ENCODE assay signal across 22 mouse cellular contexts in the genomic region with DNA sequence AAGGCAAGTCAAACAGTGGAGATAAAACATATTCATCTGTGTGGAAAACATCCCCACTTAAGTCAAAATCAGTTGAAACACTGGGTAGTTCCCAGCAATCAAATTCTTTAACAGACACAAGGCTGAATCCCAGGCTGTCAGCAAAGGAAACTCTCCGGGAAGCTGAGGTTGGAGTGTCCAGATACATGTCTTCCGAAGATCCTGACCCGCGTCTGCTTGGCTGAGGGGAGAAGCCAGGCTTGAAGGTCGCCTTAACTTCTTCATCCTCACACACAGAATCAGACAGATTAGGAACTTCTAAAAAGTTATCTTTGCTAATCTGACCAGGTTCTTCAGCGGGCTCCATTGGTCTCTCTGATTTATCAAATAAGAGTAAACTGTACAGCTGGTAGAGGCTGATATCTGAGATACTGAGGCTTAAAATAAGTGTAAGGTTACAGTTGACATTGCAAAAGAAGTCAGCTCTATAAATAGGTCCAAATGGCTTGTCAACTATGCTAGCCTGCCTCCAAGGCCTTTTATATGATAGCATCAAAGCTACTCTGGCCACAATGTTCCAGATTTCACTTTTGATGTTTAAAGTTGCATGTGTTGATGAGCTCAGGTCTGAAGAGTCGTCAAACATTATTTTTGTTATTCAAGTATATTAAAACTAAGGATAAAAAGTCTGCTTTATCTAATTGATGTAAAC. TPM values are rescaled to one million over a fixed set of nuclear protein-coding genes. Genes with fewer than 3 reads are reported as not detected.
DNase-seq lines count a peak whose midpoint lies in the region; ATAC-seq and TF ChIP-seq lines count a peak whose summit lies in the region.
"Had no signal": no experiment of that assay in that cellular context is flagged by ENCODE, and none has a peak within 500 bp of the region (broad histone marks: within the 10 kb centered on the region; RNA-seq: fewer than 3 reads in every experiment).

A gene (minus strand): TSS at position 374 of the 691 bp plus-strand sequence.

- no peaks in the 10 kb centered on the region; the same call in 1 of the 2 replicates for H3K36me3 ChIP-seq in heart, adult 2 months (ENCODE audit: control insufficient read depth, insufficient read depth, low read length)
- H3K36me3 ChIP-seq in heart, embryonic 15.5 days, result no peaks in the 10 kb centered on the region
- H3K36me3 ChIP-seq: embryonic facial prominence, embryonic 15.5 days; forebrain, embryonic 10.5 days; kidney, embryonic 15.5 days; limb, embryonic 10.5 days; liver, embryonic 12.5 days had no signal

- peak within 1 kb of the TSS; percentile 92 for H3K27ac ChIP-seq in heart, adult 2 months
- peak within 1 kb of the TSS; percentile 81 for H3K27ac ChIP-seq in heart, embryonic 15.5 days
- H3K27ac ChIP-seq: embryonic facial prominence, embryonic 15.5 days; forebrain, embryonic 10.5 days; kidney, embryonic 15.5 days; limb, embryonic 10.5 days; liver, embryonic 12.5 days had no signal

- peak within 1 kb of the TSS; percentile 54 for H3K9ac ChIP-seq in heart, adult 2 months (ENCODE audit: low read depth, low read length)
- peak within 1 kb of the TSS; percentile 3 for H3K9ac ChIP-seq in heart, embryonic 15.5 days
- H3K9ac ChIP-seq: embryonic facial prominence, embryonic 15.5 days; kidney, embryonic 15.5 days; liver, embryonic 12.5 days had no signal

- intact Hi-C loops in gastrocnemius, postnatal 14 days (cut with DNase I; ENCODE audit: low total_unique reads), result no loop called here
- intact Hi-C loops in heart, adult 2 months (cut with DNase I), result loop anchor here (10.0 kb wide), 1 partner anchor 170 kb away; no protein-coding TSS in a partner anchor

- no peaks in the 10 kb centered on the region for H3K9me3 ChIP-seq in heart, embryonic 15.5 days (replicated peaks)
- H3K9me3 ChIP-seq: embryonic facial prominence, embryonic 15.5 days; forebrain, embryonic 10.5 days; kidney, embryonic 15.5 days; limb, embryonic 10.5 days; liver, embryonic 12.5 days; megakaryocyte, embryonic 14.5 days had no signal

- H3K4me2 ChIP-seq in heart, embryonic 15.5 days, result peak within 1 kb of the TSS; percentile 48
- H3K4me2 ChIP-seq: embryonic facial prominence, embryonic 15.5 days; kidney, embryonic 15.5 days; liver, embryonic 12.5 days had no signal

- no peaks in the 10 kb centered on the region for H3K79me2 ChIP-seq in heart, adult 2 months (replicated peaks; ENCODE audit: control insufficient read depth, insufficient read depth, low read length)

- no peaks in the 10 kb centered on the region for H3K27me3 ChIP-seq in heart, adult 2 months (ENCODE audit: control insufficient read depth, insufficient read depth, low read length)
- no peaks in the 10 kb centered on the region for H3K27me3 ChIP-seq in heart, embryonic 15.5 days
- H3K27me3 ChIP-seq: embryonic facial prominence, embryonic 15.5 days; kidney, embryonic 15.5 days; liver, embryonic 12.5 days; megakaryocyte, embryonic 14.5 days had no signal

- H3K4me1 ChIP-seq in heart, adult 2 months (ENCODE audit: control insufficient read depth, insufficient read depth, low read length), result no peaks in the 10 kb centered on the region
- H3K4me1 ChIP-seq in heart, embryonic 15.5 days (replicated peaks), result 0 out of 2 replicates have a peak, but pooled peaks cover 2% of the 10 kb centered on the region
- no peaks in the 10 kb centered on the region for H3K4me1 ChIP-seq in lung, adult 2 months (ENCODE audit: control insufficient read depth, insufficient read depth, low read length)
- H3K4me1 ChIP-seq: embryonic facial prominence, embryonic 15.5 days; forebrain, embryonic 10.5 days; kidney, embryonic 15.5 days; limb, embryonic 10.5 days; liver, embryonic 12.5 days; megakaryocyte, embryonic 14.5 days had no signal

- 48% methylated on average over 7 of the region's 7 CpGs for WGBS in heart, adult 2 months
- WGBS in heart, embryonic 15.5 days, result 37% methylated on average over 7 of the region's 7 CpGs
- WGBS in lung, adult 2 months, result 69% methylated on average over 7 of the region's 7 CpGs

- 0 out of 2 replicates have a peak, but pooled peaks have one; percentile 15 for TF ChIP-seq POLR2A in heart, adult 2 months (IDR thresholded peaks at IDR 0.05; ENCODE audit: insufficient read depth, low read depth, low read length)
- no peak for TF ChIP-seq POLR2A in lung, adult 2 months (IDR thresholded peaks at IDR 0.05; ENCODE audit: borderline replicate concordance, extremely low read depth, low read depth, low read length)

- TF ChIP-seq EP300 in heart, adult 2 months (IDR thresholded peaks at IDR 0.05; ENCODE audit: insufficient read depth, low read depth, low read length), result no peak

- peak within 1 kb of the TSS; percentile 47 for H3K4me3 ChIP-seq in heart, adult 2 months
- peak within 1 kb of the TSS; percentile 41 for H3K4me3 ChIP-seq in heart, embryonic 15.5 days
- H3K4me3 ChIP-seq in lung, adult 2 months (replicated peaks; ENCODE audit: extremely low read depth, low read depth, low read length), result no peak within 1 kb of the TSS
- H3K4me3 ChIP-seq: embryonic facial prominence, embryonic 15.5 days; forebrain, embryonic 10.5 days; kidney, embryonic 15.5 days; limb, embryonic 10.5 days; liver, embryonic 12.5 days; megakaryocyte, embryonic 14.5 days had no signal

- no peak for TF ChIP-seq CTCF in heart, adult 2 months (IDR thresholded peaks at IDR 0.05)
- no peak for TF ChIP-seq CTCF in lung, adult 2 months (IDR thresholded peaks at IDR 0.05; ENCODE audit: insufficient read depth, low read length)

- peak; percentile 58; the same call in 1 of the 2 replicates for ATAC-seq in heart, embryonic 15.5 days (replicated peaks; ENCODE audit: insufficient number of reproducible peaks, insufficient read depth, low FRiP score, low read depth)
- ATAC-seq: liver, embryonic 12.5 days; lung, postnatal 0 days; midbrain, embryonic 16.5 days had no signal

- no peak for DNase-seq in gastrocnemius, postnatal 14 days
- DNase-seq in heart, adult 2 months, result peak; percentile 21 to 30
- peak; percentile 74 for DNase-seq in skeletal muscle tissue, adult 2 months (ENCODE audit: low read depth, low spot score)
- DNase-seq in B cell, adult 2 months, result no peak
- no peak for DNase-seq in natural killer cell, adult 2 months (ENCODE audit: low spot score in 2 of 2)
- no peak for DNase-seq in lung, adult 2 months
- DNase-seq: cerebellum, adult 9-10 months; thymus, adult 18-20 months had no signal

RNA-seq across cellular contexts. Expression of the gene that starts here (rescaled TPM):
- total RNA-seq in gastrocnemius, postnatal 14 days (2021), result 100 to 1,000 TPM; 130 to 146 TPM
- total RNA-seq in heart, adult 2 months (2021), result 10 to 100 TPM; 65.3 to 88.8 TPM
- 5.5 and 15.0 TPM in 2 replicates for polyA plus RNA-seq in heart, adult 2 months (2012; rRNA removed)
- polyA plus RNA-seq in heart, embryonic 15.5 days (2015; fragmentation: Nextera tagmentation; extraction: Ambion mirVana), result 3.5 and 4.8 TPM in 2 replicates
- 0.06 and 0.34 TPM in 2 replicates for polyA plus RNA-seq in lung, adult 2 months (2012; rRNA removed)
- total RNA-seq: ES-E14; left cerebral cortex, adult 18-20 months had no signal
- polyA plus RNA-seq: forebrain, embryonic 10.5 days; hindbrain, embryonic 11.5 days; intestine, embryonic 14.5 days; limb, embryonic 10.5 days; liver, embryonic 12.5 days; small intestine, adult 2 months had no signal

Comparison
In these comparisons a context has a peak if more than half of its experiments do, and no peak if none do; other contexts are left out.
1. DNase-seq: peak in heart, adult 2 months (2 of 2) and skeletal muscle tissue, adult 2 months (single experiment); none in gastrocnemius, postnatal 14 days (single experiment), B cell, adult 2 months (0 of 2), natural killer cell, adult 2 months (0 of 2) and lung, adult 2 months (single experiment).